Mouse (Mus musculus) T-helper 2 cell (primary cell): Measurements from ENCODE around the gene Elp5.
"Not testable (repeated sequence)": the region's sequence is repeated elsewhere in the genome, so short reads cannot be mapped to it uniquely, and the experiment has no call there.

Source experiments
- in situ Hi-C: fragments of 300-600 bp; cut with MboI, MseI; formaldehyde crosslinking; loops from one replicate; pipeline ENCODE4 v1.15.1; 2025; ENCODE audit warnings: high pct_unique_total_duplicates

The Elp5 gene

DNA sequence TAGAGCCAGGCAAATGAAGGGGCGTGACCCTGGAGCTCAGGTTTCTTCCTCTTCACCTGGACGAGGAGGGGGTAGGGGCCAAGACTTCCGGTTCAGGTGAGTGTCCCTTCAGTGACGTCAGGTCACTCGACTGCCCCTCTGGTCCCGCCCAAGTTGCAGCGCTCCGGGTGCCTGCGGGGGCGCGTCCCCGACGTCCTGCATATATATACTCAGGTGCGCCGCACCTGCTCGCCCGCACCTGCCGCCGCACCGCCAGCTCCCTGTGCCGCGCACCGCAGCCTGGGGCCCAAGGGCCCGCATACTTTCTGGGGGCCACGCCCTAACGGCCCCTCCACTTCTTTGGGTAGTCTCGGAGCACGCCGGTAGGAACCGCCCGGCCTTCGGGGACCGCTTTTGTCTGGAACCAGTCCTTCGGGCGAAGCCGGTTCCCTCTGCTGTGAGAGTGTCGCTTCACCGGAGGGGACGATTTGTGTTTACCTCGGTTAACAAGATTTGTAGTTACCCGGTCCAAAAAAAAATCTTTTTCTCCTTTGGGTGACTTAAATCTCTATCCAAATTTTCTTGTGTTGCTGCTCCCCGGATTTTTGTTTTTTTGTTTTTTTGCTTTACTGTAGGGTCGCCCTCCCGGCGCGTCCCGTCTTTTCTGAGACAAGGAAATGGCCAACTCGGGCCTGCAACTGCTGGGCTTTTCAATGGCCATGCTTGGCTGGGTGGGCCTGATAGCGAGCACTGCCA is 16.9 kb downstream of the Elp5 start:
- in situ Hi-C loops: loop anchor here (5.0 kb wide), 1 partner anchor 33 kb away; no protein-coding TSS in a partner anchor

DNA sequence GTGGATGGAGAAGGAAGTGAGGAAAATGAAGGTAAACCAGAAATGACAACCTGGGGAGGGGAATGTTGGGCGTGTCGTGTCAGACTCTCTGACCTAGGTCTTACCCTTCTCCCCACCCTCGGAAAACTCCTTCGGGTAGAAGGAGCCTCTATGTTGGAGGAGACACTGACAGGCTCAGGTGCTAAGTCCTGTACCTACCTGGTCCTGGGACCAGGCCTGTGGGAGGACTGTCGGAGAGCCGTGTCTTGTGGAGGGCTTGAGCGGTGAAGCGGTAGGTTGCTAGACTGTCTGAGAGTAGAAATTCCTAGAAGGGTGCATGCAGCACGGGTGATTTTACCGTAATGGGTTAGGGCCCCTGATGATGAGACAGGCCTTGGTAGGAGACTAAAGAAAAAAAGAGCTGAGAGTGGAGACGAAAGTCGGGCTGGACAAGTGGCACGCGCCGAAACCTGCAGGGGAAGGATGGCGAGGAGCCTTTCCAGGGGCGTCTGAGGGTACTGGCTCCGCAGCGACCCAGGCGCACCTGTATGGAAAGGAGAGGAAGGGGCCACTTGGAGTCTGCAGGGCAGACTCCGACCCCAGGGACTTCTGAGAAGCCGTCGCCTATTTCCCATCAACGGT is 17.6 kb downstream of the Elp5 start, which contains the start of gene Cldn7:
TSS of gene Cldn7 (plus strand) at position 130 of the 621 bp plus-strand sequence.
- in situ Hi-C loops: loop anchor here (5.0 kb wide), 1 partner anchor 32 kb away; no protein-coding TSS in a partner anchor

DNA sequence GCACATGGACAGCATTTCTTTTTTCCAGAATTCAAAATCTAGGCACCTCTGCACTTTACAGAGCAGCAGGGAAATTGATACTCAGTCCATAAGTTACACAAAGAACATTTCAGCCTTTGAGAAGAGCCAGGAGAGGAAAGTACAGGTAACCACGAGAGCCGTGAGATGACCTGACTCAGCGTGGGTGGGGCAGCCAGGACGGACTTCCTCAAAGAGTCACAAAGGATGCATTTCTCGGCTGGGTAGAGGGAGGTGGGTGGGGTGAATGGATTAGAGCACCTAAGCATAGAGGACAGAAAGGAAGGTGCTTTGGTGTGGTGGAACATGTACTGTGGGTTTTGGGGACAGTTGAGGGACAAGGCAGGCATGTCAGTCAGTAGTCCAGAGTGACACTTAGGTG is 20.5 kb downstream of the Elp5 start:
- in situ Hi-C loops: no loop called here

DNA sequence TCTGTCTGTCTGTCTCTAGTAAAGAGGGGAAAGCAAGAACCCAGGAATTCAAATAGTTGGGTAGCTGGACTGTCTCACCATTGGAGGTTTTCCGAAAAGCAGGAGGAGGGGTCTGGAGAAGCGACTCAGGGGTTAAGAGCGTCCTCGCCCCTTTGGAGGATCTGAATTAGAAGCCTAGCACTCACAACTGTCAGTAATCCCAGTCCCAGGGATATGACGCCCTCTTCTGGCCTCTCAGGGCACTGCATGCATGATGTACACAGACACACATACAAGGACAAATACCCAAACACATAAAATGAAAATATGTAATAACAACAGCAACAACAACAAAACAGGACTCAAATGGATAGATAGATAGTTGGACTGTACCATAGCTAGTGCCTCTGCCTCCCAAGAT is 21.7 kb downstream of the Elp5 start:
- in situ Hi-C loops: no loop called here

DNA sequence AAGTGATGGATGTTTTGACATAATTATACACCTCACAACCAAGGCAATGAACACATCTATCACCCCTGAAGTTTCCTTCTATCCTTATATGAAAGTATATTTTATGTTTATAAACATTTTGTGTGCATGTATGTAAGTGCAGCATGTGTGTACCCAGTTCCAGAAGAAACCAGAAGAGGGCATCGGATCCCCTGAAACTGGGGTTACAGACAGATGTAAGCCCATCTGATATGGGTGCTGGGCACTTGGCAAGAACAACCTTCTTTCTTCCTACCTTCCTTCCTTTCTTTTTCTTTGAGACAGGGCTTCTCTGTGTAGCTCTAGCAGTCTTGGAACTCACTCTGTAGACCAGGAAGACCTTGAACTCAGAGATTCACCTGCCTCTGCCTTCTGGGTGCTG is 26.1 kb downstream of the Elp5 start:
- in situ Hi-C loops: no loop called here

DNA sequence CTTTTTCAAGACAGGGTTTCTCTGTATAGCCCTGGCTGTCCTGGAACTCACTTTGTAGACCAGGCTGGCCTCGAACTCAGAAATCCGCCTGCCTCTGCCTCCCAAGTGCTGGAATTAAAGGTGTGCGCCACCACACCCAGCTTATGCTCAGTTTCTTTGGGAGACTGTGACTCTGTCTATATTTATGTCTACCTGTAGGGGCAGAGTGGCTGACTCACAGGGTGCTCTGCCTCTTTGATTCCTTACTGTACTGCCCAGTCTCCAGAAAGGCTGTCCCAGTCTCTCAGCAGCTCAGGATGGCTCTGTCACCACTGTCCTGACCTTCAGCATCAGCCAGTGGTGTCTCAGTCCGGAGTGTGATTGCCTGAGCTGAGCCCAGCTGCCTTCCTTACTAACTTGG is 26.7 kb downstream of the Elp5 start:
- in situ Hi-C loops: not testable (repeated sequence)

DNA sequence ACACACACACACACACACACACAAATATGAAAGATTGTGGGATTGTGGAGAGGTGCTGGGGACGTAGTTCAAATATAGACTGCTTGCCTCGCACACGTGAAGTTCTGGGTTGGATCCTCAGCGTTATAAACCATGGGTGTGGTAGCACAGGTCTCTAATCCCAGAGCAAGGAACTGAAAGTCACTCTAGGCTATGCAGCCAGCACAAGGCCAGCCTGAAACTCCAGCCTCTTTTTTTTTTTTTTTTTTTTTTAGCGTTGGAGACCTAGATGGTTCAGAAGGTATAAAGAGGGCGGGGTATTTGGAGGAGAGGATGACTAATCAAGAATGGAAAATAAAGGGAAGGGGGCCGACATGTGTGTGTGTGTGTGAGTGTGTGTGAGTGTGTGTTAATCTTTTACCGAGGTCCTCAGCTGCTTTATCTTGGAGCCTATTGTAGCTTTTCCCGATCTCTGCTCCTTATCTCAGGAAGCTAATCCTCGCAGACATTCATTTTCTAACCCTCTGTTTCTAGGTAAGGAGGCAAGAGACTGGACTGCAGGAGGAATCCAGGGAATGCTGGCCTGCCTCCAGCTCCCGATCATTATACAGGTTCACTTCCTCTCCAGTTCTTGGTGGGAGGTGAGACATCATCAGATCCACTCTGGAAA is 28.9 kb downstream of the Elp5 start:
- in situ Hi-C loops: no loop called here

DNA sequence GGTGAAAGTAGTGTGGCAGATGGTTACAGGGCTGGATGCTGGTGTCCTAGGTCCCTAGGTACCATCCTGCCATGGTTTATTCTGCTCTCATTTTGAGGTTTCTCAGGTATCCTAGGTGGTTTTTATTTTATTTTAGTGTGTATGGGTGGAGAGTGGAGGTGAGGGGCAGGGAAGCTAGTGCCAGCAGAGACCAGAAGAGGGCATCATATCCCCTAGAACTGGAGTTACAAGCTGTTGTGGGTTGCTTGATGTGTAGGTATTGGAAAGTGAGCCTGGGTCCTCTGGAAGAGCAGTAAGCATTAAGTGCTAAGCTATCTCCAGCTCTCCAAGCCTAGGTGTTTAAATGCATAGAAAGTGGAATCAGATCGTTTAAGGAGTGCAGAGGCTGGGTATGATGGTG is 30.0 kb downstream of the Elp5 start:
- in situ Hi-C loops: no loop called here

DNA sequence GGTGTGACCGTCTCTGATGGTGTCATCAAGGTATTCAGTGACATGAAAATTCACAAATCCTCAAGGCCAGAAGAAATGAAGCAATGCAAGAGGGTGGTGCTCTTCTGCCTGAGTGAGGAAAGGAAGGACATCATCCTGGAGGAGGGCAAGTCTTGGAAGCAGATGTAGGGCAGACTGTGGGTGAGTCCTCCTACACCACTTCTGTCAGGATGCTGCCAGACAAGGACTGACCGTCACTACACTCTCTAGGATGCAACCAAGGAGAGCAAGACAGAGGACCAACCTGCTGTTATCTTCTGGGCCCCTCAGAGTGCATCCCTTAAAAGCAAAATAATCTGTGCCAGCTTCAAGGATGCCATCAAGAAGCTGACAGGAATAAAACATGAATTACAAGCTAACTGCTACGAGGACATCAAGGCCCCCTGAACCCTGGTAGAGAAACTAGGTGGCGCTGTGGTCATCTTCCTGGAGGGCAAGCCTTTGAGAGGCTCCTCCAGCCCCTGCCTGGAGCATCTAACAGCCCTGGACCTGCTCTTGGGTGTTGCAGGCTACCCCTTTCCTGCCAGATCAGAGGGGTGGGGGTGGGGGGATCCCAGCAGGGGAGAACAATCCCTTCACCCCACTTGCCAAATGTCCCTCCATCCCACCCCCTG is 31.4 kb downstream of the Elp5 start:
- in situ Hi-C loops: no loop called here

DNA sequence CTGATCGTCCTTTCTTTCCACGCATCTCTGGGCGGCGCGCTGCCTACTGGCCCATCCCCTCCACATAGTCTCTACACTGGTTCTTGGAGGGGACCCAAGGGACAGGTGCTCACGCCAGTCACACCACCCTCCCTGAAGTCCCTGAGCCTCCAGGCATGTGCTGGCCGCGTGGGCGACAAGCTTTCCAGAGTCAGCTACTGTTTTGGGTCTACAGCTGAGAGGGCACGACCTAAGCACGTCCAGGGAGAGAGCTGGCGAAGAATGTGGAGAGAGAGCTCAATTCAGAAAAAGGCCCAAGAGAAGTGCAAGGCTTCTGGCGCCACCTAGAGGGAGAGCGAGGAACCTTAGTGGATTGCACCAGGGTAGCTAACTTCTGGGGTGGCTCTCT is 33.6 kb downstream of the Elp5 start:
- in situ Hi-C loops: no loop called here

DNA sequence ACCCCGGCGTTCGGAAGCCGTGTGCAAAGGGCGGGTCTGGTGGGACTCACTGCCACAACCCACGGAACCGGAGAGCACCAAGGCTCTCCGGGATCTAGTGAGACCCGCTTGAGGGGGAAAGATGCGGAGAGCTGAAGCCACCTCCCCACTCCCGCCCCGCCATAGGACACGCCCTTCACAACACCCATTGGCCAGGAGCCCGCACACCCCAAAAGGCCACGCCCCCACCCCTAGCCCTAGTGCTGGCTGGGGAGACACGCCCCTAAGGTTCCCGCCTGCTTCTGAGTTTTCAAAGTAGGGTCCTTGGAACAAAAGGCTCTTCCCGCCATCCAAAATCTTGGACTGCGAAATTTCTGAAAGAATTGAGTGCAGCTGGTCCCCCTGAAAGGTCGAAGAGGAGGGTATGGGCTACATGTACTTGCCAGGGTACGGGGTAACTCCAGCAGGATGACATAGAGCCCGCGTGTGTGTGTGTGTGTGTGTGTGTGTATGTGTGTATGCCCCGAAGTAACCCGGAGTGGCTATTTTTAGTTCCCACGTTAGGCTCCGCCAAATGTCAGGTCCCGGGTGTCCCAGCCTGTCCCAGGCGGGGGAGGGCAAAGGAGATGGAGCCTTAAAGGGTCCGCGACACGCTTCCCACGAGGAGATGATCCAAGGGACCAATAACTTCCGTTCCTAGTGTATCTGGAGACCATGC is 34.1 kb downstream of the Elp5 start, which contains the start of gene Slc2a4:
TSS of gene Slc2a4 (minus strand) at position 123 of the 697 bp plus-strand sequence.
- in situ Hi-C loops: no loop called here

DNA sequence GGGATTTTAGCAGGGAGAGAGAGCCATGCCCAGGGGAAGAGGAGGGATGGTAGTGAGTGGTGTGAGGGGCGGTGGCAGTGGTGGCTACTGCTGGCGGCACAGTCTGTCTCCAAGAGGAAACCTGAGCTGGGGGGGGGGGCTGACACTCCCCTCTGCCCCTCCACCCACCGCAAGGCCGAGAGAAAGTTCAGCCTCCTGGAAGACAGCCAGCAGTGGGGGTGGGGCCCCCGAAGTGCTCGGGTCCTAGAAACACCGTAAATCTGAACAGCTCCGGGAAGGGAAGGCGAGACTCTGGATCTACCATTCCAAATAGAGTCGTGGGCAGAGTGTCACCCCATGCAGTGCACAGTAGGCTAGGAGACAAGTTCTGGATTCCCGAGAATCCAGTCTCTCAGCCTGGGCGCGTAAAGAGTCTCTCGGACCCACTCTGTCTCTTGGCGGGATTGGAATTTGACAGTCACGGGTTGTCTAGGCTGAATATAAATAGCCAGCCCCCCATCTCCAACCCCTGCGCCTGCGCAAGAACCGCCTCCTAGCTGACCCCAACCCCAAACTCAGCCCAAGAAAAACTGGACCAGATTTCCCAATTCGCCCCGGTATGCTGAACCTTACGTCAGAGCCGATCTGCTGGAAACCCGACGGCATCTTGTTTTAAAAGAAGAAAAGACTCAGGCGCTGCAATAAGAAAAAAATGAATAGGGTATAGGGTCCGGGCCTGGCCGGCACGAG is 34.8 kb downstream of the Elp5 start:
- in situ Hi-C loops: no loop called here

DNA sequence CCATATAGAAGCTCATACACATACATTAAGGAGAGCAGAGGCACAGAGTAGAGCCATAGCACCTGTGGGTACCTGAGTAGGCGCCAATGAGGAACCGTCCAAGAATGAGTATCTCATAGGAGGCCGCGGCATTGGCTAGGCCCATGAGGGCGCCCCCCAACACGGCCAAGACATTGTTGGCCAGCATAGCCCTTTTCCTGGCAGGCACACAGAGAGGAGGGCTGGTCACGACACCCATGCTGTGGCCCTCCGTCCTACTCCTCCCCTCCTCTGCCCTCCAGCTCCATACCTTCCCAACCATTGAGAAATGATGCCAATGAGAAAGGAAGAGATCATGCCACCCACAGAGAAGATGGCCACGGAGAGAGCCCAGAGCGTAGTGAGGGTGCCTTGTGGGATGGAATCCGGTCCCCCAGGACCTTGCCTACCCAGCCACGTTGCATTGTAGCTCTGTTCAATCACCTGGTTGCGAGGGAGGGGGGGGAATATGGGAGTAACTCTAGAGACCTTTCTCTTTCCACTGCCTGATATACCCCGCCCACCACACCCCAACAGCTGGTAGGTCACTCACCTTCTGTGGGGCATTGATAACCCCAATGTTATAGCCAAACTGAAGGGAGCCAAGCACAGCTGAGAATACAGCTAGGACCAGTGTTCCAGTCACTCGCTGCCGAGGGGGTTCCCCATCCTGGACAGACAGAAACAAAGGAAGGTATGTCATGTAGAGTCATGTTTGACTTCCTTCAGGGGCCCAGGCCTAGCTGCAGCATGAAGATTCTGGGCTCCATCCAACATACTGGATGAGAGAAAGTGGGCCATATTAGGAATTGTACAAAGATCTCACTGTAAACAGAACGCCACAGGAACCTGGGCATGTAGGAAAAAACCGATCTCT is 36.1 kb downstream of the Elp5 start:
- in situ Hi-C loops: no loop called here

DNA sequence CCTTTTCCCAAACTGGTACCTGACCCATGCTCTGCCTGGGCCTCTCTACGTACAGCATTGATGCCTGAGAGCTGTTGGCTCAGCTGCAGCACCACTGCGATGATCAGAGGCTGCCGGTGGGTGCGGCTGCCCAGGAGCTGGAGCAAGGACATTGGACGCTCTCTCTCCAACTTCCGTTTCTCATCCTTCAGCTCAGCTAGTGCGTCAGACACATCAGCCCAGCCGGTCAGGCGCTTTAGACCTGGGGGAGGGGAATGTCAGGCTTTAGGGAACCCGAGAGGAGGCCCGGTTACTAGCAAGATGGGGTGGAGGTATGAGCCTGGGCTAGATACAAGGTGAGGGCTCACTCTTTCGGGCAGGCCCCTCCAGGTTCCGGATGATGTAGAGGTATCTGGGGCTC is 37.1 kb downstream of the Elp5 start:
- in situ Hi-C loops: no loop called here

DNA sequence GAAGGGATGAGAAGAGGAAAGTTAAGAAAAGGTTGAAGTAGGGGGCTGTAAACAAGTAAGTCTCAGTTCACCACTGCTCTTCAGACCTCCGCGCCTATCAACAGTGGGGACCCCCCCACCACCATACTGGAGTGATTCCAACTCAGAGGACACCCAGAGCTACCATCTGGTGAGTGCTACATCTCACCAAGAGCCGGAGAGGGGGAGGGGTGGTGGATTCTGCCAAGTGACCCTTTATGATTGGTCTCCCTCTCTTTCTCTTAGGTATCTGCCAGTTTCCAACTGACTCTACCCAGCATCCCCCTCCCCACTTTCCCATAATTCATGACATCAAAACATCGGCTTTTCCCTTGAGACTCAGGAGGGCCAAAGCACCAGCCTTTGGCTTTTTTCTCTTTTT is 41.4 kb downstream of the Elp5 start:
- in situ Hi-C loops: no loop called here

DNA sequence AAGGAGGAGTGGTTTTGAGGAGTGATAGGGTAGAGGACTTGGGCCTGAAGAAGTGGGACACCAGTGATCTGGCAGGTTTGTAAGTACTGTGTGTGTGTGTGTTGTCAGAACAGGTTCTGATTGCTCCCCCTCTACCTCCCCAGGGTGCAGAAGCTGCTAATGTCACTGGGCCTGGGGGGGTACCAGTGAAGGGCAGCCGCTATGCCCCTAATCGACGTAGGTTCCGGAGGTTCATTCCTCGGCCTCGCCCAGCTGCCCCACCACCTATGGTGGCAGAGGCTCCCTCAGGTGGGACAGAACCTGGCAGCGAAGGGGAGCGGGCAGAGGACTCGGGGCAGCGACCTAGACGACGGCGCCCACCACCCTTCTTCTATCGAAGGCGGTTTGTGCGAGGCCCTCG is 42.6 kb downstream of the Elp5 start:
- in situ Hi-C loops: no loop called here

DNA sequence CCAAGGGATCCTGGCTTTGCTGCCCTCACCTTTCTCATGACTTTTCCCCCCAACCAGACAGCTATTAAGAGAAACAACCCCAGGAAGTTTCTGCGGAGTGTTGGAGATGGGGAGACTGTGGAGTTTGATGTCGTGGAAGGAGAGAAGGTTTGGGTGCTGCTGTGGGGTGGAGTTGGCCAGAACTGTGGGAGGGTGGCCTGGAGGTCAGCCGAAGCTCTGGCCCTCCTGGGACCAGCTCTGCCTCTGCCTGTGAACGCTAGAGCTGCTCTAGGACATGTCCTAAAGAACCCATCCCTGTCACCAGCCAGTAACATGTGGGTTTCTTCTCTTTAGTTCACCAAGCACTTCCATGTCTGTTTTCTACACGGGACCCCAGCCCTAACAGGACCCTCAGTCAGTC is 43.1 kb downstream of the Elp5 start:
- in situ Hi-C loops: no loop called here

DNA sequence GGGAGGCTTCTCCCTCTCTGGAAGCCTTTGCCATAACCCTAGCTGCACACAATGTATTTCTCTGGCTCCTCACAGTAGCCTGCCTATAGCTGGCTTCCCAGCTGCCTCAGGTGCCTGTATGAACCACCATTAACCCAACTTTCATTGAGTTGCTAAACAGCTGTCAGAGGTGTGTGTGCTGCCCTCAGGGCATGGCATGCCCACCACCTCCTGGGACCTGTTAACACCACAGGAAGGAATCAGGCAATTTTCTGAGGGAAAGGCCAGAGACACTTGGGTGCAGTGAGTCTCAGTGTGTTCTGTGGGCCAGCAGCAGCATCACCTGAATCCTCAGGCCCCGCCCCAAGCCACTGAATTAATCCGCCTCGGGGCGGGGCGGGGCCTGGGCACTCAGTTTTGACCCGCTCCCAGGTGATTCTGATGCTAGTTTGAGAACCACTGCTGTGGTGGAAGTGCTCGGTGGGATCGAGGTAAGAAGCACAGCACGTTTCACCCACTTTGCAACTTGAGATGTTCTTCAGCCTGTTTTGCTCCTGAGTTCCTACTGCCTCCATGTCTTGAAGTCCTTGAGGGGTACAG is 43.8 kb downstream of the Elp5 start:
- in situ Hi-C loops: no loop called here

DNA sequence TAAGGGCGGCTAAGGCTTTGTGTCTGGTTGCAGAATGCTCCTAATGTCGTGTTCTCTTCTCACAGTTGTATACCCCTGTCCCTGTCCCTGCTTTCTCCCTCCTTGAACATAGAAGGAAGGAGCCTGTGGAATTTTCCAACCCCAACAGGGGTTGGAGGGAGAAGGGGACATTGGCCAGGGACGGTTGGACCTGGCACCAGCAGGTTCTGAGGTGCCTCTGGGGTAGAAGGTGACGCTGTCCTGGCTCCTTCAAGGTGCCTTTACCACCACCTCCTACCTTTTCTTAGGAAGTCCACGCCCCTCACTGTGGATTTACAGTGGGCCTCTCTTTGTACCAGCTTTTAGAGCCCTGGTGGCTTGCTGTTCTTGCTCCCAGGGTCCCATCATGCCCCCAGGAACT is 44.5 kb downstream of the Elp5 start:
- in situ Hi-C loops: no loop called here

DNA sequence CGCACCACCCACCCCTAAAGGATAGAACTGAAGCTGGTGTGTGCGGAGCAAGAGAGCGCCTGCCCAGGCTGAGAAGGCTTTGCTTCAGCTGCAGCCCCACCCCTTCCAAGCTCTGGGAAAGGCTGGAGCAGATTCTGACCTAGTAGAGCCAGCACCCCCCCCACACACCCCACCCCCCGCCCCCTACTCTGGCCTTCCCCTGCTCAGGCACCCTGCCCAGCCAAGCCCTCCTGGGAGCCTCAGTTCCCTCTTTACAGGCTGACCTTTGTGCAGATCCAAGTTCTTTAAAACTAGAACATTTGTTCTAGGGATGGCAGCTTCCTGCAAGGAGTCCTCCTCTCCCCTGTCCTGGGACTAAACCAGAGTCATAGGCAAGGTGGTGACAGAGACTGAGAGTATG is 44.9 kb downstream of the Elp5 start:
- in situ Hi-C loops: no loop called here
